Mouse (Mus musculus) ES-E14 (cell line): ENCODE results near the gene Tmem145.

ENCODE experiments used
- CHD2 ChIP-seq: IDR thresholded peaks from 2 replicates; pipeline ENCODE4 v1.6.1; 2014; ENCODE audit warnings: mild to moderate bottlenecking, low read depth, low read length, inconsistent platforms
- HCFC1 ChIP-seq: IDR thresholded peaks from 2 replicates; pipeline ENCODE4 v1.6.1; 2012; ENCODE audit warnings: low read length, inconsistent platforms, borderline replicate concordance; ENCODE audit not compliant: insufficient read depth
- ZC3H11A ChIP-seq: IDR thresholded peaks from 2 replicates; pipeline ENCODE4 v1.6.1; 2012; ENCODE audit warnings: low read depth, mild to moderate bottlenecking, inconsistent platforms, low read length, borderline replicate concordance

- TF ChIP-seq CHD2: no peak
- TF ChIP-seq HCFC1: no peak
- no peak for TF ChIP-seq ZC3H11A
Measured at GRCm38 (mm10) chr7:25294960-25295722, 10.8 kb upstream of the Tmem145 start.
